In the genomic region with DNA sequence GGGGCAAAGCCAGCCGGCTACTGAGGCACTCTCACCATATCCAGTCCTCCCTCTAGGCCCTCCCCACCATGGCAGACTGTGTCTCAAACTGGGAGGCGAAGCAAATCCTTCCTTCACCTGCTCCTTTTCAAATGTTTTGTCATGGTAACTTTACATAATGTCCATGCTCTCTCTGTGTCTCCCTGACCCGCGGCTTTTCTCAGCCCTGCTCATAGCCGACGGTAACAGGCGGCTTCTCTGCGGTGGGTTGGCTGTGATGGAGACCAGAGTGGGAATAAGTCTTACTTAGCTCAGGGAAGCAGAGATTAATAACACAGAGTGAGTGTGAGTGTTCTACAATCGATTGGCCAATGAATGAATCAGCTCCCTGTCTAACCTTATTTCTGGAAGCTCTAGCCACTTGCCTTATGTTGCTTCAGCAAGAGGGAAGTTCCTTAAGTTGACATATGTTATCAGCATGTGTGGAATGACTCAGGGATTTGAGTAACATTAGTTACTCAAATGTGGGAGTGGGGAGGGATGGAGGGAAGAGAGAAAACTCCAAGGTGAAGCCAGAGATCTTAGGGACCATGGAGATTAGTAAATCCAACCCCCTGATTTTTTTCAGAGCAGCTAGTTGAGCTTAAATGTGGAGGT, we compare ENCODE assay signal across 31 mouse cellular contexts. TPM values are rescaled to one million over a fixed set of nuclear protein-coding genes. Genes with fewer than 3 reads are reported as not detected.
DNase-seq lines count a peak whose midpoint lies in the region; ATAC-seq and TF ChIP-seq lines count a peak whose summit lies in the region.
"Had no signal": no experiment of that assay in that cellular context is flagged by ENCODE, and none has a peak within 500 bp of the region (broad histone marks: within the 10 kb centered on the region; RNA-seq: fewer than 3 reads in every experiment).

No protein-coding gene starts in this region.

- no peak for TF ChIP-seq POLR2A in embryonic fibroblast, embryonic 13.5 days (IDR thresholded peaks at IDR 0.05; ENCODE audit: low read depth, low read length)

- H3K4me1 ChIP-seq in midbrain, embryonic 12.5 days = no peaks in the 10 kb centered on the region
- no peaks in the 10 kb centered on the region for H3K4me1 ChIP-seq in midbrain, postnatal 0 days (ENCODE audit: insufficient read depth, low read length)
- H3K4me1 ChIP-seq in embryonic fibroblast, embryonic 13.5 days (ENCODE audit: control insufficient read depth, insufficient read depth, low read length) = peaks cover 9% of the 10 kb centered on the region
- H3K4me1 ChIP-seq: embryonic facial prominence, embryonic 10.5 days; embryonic facial prominence, embryonic 13.5 days; forebrain, embryonic 10.5 days had no signal

- H3K9me3 ChIP-seq in midbrain, embryonic 12.5 days = no peaks in the 10 kb centered on the region
- H3K9me3 ChIP-seq in midbrain, postnatal 0 days (ENCODE audit: low read length) = no peaks in the 10 kb centered on the region
- H3K9me3 ChIP-seq: embryonic facial prominence, embryonic 10.5 days; embryonic facial prominence, embryonic 13.5 days; forebrain, embryonic 10.5 days; heart, embryonic 10.5 days; heart, embryonic 13.5 days had no signal

- no peaks in the 10 kb centered on the region for H3K36me3 ChIP-seq in midbrain, embryonic 12.5 days
- H3K36me3 ChIP-seq in midbrain, postnatal 0 days (ENCODE audit: insufficient read depth, low read length) = no peaks in the 10 kb centered on the region
- H3K36me3 ChIP-seq: embryonic facial prominence, embryonic 10.5 days; embryonic facial prominence, embryonic 13.5 days; forebrain, embryonic 10.5 days; heart, embryonic 10.5 days; heart, embryonic 13.5 days had no signal

- no peak overlapping the region for H3K9ac ChIP-seq in midbrain, embryonic 12.5 days (replicated peaks)
- no peak overlapping the region for H3K9ac ChIP-seq in midbrain, postnatal 0 days (replicated peaks; ENCODE audit: low read length, poor library complexity, severe bottlenecking)
- H3K9ac ChIP-seq: embryonic facial prominence, embryonic 13.5 days; forebrain, postnatal 0 days; heart, embryonic 13.5 days; hindbrain, embryonic 14.5 days had no signal

- H3K27me3 ChIP-seq in midbrain, embryonic 12.5 days = peaks cover 8% of the 10 kb centered on the region; the same call in 1 of the 2 replicates
- H3K27me3 ChIP-seq in midbrain, postnatal 0 days (ENCODE audit: insufficient read depth, low read length) = no peaks in the 10 kb centered on the region
- H3K27me3 ChIP-seq: embryonic facial prominence, embryonic 13.5 days; heart, embryonic 13.5 days; Patski had no signal

- H3K27ac ChIP-seq in midbrain, embryonic 12.5 days (replicated peaks) = no peak overlapping the region
- H3K27ac ChIP-seq in midbrain, postnatal 0 days (ENCODE audit: low read depth, low read length) = no peak overlapping the region
- H3K27ac ChIP-seq in embryonic fibroblast, embryonic 13.5 days (ENCODE audit: insufficient read depth, low read length) = peak overlapping the region; percentile 92
- H3K27ac ChIP-seq: embryonic facial prominence, embryonic 10.5 days; embryonic facial prominence, embryonic 13.5 days; forebrain, embryonic 10.5 days; gastrocnemius, adult 2 months; heart, adult 2 months; heart, embryonic 10.5 days; heart, embryonic 13.5 days; hindbrain, embryonic 14.5 days; hindbrain, postnatal 0 days had no signal

- TF ChIP-seq CTCF in midbrain, postnatal 0 days (IDR thresholded peaks at IDR 0.05) = no peak
- no peak for TF ChIP-seq CTCF in embryonic fibroblast, embryonic 13.5 days (IDR thresholded peaks at IDR 0.05; ENCODE audit: borderline replicate concordance, insufficient read depth, low read length)

- H3K4me3 ChIP-seq in midbrain, embryonic 12.5 days = no peak overlapping the region
- H3K4me3 ChIP-seq in midbrain, postnatal 0 days (ENCODE audit: low read depth, low read length) = no peak overlapping the region
- no peak overlapping the region for H3K4me3 ChIP-seq in embryonic fibroblast, embryonic 13.5 days (ENCODE audit: insufficient read depth, low read length)
- H3K4me3 ChIP-seq: embryonic facial prominence, embryonic 10.5 days; embryonic facial prominence, embryonic 13.5 days; forebrain, embryonic 10.5 days; gastrocnemius, adult 2 months; heart, adult 2 months; heart, embryonic 10.5 days; heart, embryonic 13.5 days had no signal

- no peak for DNase-seq in midbrain, postnatal 0 days (ENCODE audit: low spot score)
- DNase-seq in 3T3-L1 (ENCODE audit: low read depth, low spot score) (peak; percentile 64), NIH3T3 (ENCODE audit: low read depth) (peak; percentile 55)
- DNase-seq in layer of hippocampus, postnatal 25 days (ENCODE audit: extremely low spot score in 1 of 2, low spot score in 1 of 2) = no peak
- no peak for DNase-seq in thymus, postnatal 25 days
- DNase-seq: adrenal gland, postnatal 10 days; adrenal gland, postnatal 36 days; cerebellum, adult 11-12 months; cerebellum, adult 8-10 months; cerebellum, postnatal 10 days; cerebellum, postnatal 36 days; embryo, embryonic 11 days; forebrain, postnatal 0 days; gastrocnemius, adult 2 months; gastrocnemius, postnatal 14 days; heart, adult 2 months; heart, postnatal 14 days had no signal

- H3K4me2 ChIP-seq in midbrain, embryonic 12.5 days (replicated peaks) = no peak overlapping the region
- H3K4me2 ChIP-seq in midbrain, postnatal 0 days (ENCODE audit: low read depth, low read length, poor library complexity, severe bottlenecking) = no peak overlapping the region
- H3K4me2 ChIP-seq: embryonic facial prominence, embryonic 13.5 days; heart, embryonic 13.5 days; hindbrain, embryonic 14.5 days had no signal

- peak; percentile 52; the same call in 1 of the 2 replicates for ATAC-seq in midbrain, embryonic 12.5 days (ENCODE audit: low FRiP score, low read depth)
- no peak for ATAC-seq in midbrain, postnatal 0 days (ENCODE audit: low FRiP score)
- ATAC-seq: forebrain, embryonic 14.5 days; forebrain, postnatal 0 days; hindbrain, postnatal 0 days; inflammation-experienced regulatory T-cells, adult 6 months; intestine, embryonic 16.5 days; Patski had no signal

- WGBS in midbrain, embryonic 12.5 days = 70% methylated on average over 9 of the region's 9 CpGs
- 46% methylated on average over 9 of the region's 9 CpGs for WGBS in midbrain, postnatal 0 days

RNA-seq across cellular contexts. Expression of a gene that starts 17.4 kb away (rescaled TPM):
- polyA plus RNA-seq in midbrain, embryonic 12.5 days (2016; fragmentation: Nextera tagmentation; extraction: Ambion mirVana) = 0.70 and 0.80 TPM in 2 replicates
- 2.0 and 3.8 TPM in 2 replicates for total RNA-seq in midbrain, postnatal 0 days (2014; rRNA removed)
- polyA plus RNA-seq in midbrain, postnatal 0 days (2015; fragmentation: Nextera tagmentation; extraction: Ambion mirVana) = 1.8 TPM in 2 replicates
- polyA plus RNA-seq in embryonic fibroblast, embryonic 13.5 days (2011; ENCODE audit: insufficient read length, low read depth, missing spikeins) = 137 and 168 TPM in 2 replicates
- 1 to 10 TPM; 2.7 to 2.8 TPM for total RNA-seq in layer of hippocampus, postnatal 25 days (2021)
- total RNA-seq: hematopoietic stem cell, adult 5-6 weeks had no signal

Comparison
In these comparisons a context has a peak if more than half of its experiments do, and no peak if none do; other contexts are left out.
1. DNase-seq: peak in 3T3-L1 (single experiment) and NIH3T3 (single experiment); none in midbrain, postnatal 0 days (single experiment), layer of hippocampus, postnatal 25 days (0 of 2) and thymus, postnatal 25 days (single experiment).
2. RNA of a gene that starts 17.4 kb away (polyA plus RNA-seq): 137 to 168 TPM in embryonic fibroblast, embryonic 13.5 days; 1.8 TPM in midbrain, postnatal 0 days and 0.70 to 0.80 TPM in midbrain, embryonic 12.5 days; every median in the first group is over 10 times any median in the second.